Mouse (Mus musculus): ENCODE measurements around the gene Mob3a. TPM values are rescaled to one million over a fixed set of nuclear protein-coding genes. Genes with fewer than 3 reads are reported as not detected.

Gene Mob3a
- polyA plus RNA-seq, 1 experiment from 2014 or later, result 34.4 TPM

GRCm38 (mm10) chr10:80738657-80739056, 36.9 kb upstream of the Mob3a start:
- no peaks in the 10 kb centered on the region for H3K9me3 ChIP-seq (ENCODE audit: control insufficient read depth, low read length)
- no peak overlapping the region for H3K9ac ChIP-seq (ENCODE audit: low read depth, low read length)
- no peak overlapping the region for H3K4me2 ChIP-seq (replicated peaks; ENCODE audit: low read depth, low read length)
- H3K27ac ChIP-seq (ENCODE audit: low read depth, low read length), result no peak overlapping the region
- WGBS, result 82% methylated on average over 1 of the region's 1 CpGs
- no peak overlapping the region for H3K4me3 ChIP-seq (ENCODE audit: low read length)
- ATAC-seq (ENCODE audit: low FRiP score, low TSS enrichment), result no peak
- H3K36me3 ChIP-seq (ENCODE audit: control insufficient read depth, insufficient read depth, low read length), result peaks cover 6% of the 10 kb centered on the region
- peaks cover 21% of the 10 kb centered on the region for H3K4me1 ChIP-seq (ENCODE audit: control insufficient read depth, insufficient read depth, low read length)
- H3K27me3 ChIP-seq (ENCODE audit: control insufficient read depth, insufficient read depth, low read length), result no peaks in the 10 kb centered on the region

- Histone ChIP-seq H3K4me2 (replicated peaks; ENCODE audit: low read depth, low read length) (no peak overlapping the region), H3K4me3 (ENCODE audit: low read length) (no peak overlapping the region), H3K27ac (ENCODE audit: low read depth, low read length) (no peak overlapping the region), H3K27me3 (ENCODE audit: control insufficient read depth, insufficient read depth, low read length) (no peaks in the 10 kb centered on the region), H3K9me3 (ENCODE audit: control insufficient read depth, low read length) (no peaks in the 10 kb centered on the region), H3K4me1 (ENCODE audit: control insufficient read depth, insufficient read depth, low read length) (peaks cover 16% of the 10 kb centered on the region), H3K36me3 (ENCODE audit: control insufficient read depth, insufficient read depth, low read length) (peaks cover 21% of the 10 kb centered on the region), H3K9ac (ENCODE audit: low read depth, low read length) (no peak overlapping the region)
- ATAC-seq (ENCODE audit: low FRiP score, low TSS enrichment), result no peak
- WGBS, result 78% methylated on average over 5 of the region's 5 CpGs
These were observed 35.0 kb upstream of the Mob3a start for GRCm38 (mm10) chr10:80736731-80737130.

- 96% methylated on average over 6 of the region's 6 CpGs for WGBS
- peaks cover 60% of the 10 kb centered on the region for H3K36me3 ChIP-seq (ENCODE audit: control insufficient read depth, insufficient read depth, low read length)
These were observed 30.9 kb upstream of the Mob3a start for GRCm38 (mm10) chr10:80732611-80733101.

DNA sequence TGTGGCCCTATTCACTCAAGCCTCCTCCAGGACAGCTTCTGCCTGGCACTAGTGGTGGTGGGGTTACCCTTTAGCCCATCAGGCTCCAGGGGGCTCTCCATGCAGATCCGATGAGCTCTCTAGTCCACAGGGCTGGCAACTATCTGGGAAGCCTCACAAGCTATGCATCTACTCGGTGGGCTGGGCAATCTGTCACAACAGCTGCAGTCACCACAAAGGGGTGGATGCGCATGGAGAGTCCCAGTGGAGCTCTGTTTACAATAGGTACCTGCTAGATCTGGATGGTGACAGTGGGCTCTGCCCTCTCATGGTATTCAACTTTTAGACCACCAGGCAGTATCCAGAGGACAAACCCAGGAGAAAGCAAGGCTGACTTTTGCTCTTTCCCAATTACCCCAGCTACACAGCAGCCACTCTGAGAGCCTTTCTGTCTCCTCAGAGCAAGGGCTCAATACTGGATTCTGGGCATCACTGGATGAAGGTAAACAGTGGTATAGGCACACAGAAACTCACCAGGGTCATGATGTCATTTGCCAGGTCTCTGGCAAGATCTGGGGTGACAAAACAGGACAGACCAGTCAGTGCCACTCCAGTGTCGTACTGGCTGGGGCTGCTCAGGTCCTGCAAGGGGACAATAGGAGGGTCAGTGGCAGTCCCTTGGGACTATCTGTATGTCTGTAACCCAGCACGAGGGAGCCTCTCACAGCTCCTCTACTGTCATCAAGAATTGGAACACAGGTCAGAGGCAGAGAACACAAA, 25.8 kb upstream of the Mob3a start:
- no peak overlapping the region for H3K4me3 ChIP-seq (ENCODE audit: low read length)
- H3K4me2 ChIP-seq (replicated peaks; ENCODE audit: low read depth, low read length), result no peak overlapping the region
- H3K9me3 ChIP-seq (ENCODE audit: control insufficient read depth, low read length), result no peaks in the 10 kb centered on the region
- H3K36me3 ChIP-seq (ENCODE audit: control insufficient read depth, insufficient read depth, low read length), result peaks cover 92% of the 10 kb centered on the region
- H3K27me3 ChIP-seq (ENCODE audit: control insufficient read depth, insufficient read depth, low read length), result no peaks in the 10 kb centered on the region
- no peak overlapping the region for H3K27ac ChIP-seq (ENCODE audit: low read depth, low read length)
- WGBS, result 85% methylated on average over 5 of the region's 5 CpGs
- no peak overlapping the region for H3K9ac ChIP-seq (ENCODE audit: low read depth, low read length)
- no peak for ATAC-seq (ENCODE audit: low FRiP score, low TSS enrichment)
- no peaks in the 10 kb centered on the region for H3K4me1 ChIP-seq (ENCODE audit: control insufficient read depth, insufficient read depth, low read length)

More at GRCm38 (mm10) chr10:80732611-80733101, 30.9 kb upstream of the Mob3a start:
- Histone ChIP-seq H3K27me3 (ENCODE audit: control insufficient read depth, insufficient read depth, low read length) (no peaks in the 10 kb centered on the region), H3K9ac (ENCODE audit: low read depth, low read length) (no peak overlapping the region), H3K27ac (ENCODE audit: low read depth, low read length) (no peak overlapping the region), H3K9me3 (ENCODE audit: control insufficient read depth, low read length) (no peaks in the 10 kb centered on the region), H3K4me2 (replicated peaks; ENCODE audit: low read depth, low read length) (no peak overlapping the region), H3K4me1 (ENCODE audit: control insufficient read depth, insufficient read depth, low read length) (no peaks in the 10 kb centered on the region), H3K4me3 (ENCODE audit: low read length) (no peak overlapping the region)
- no peak for ATAC-seq (ENCODE audit: low FRiP score, low TSS enrichment)

- Histone ChIP-seq H3K27ac (ENCODE audit: low read depth, low read length) (no peak overlapping the region), H3K4me2 (replicated peaks; ENCODE audit: low read depth, low read length) (no peak overlapping the region), H3K9me3 (ENCODE audit: control insufficient read depth, low read length) (no peaks in the 10 kb centered on the region), H3K36me3 (ENCODE audit: control insufficient read depth, insufficient read depth, low read length) (peaks cover 97% of the 10 kb centered on the region), H3K4me3 (ENCODE audit: low read length) (no peak overlapping the region), H3K27me3 (ENCODE audit: control insufficient read depth, insufficient read depth, low read length) (no peaks in the 10 kb centered on the region), H3K9ac (ENCODE audit: low read depth, low read length) (no peak overlapping the region), H3K4me1 (ENCODE audit: control insufficient read depth, insufficient read depth, low read length) (no peaks in the 10 kb centered on the region)
- ATAC-seq (ENCODE audit: low FRiP score, low TSS enrichment), result no peak
- WGBS, result 95% methylated on average over 1 of the region's 1 CpGs
These were observed 15.5 kb upstream of the Mob3a start for GRCm38 (mm10) chr10:80717281-80717680.

DNA sequence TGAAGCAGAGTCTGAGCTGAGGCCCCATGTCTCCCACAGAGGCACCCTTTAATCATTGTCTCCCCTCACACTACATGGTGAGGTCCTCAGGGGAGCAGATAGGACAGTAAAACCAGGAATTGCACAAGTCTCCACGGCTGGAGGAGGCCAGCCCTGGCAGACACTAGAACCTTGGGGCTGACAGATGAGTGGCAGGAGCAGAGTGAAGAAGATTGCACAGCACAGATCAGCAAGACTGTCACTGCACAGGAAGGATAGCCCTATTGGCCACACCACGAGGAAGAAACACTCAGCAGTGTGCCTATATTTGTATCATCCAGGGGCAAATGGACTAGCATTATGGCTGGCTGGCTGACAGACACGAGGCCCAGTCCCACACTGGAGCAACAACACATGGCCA, 9.1 kb upstream of the Mob3a start:
- 87% methylated on average over 3 of the region's 3 CpGs for WGBS
- ATAC-seq (ENCODE audit: low FRiP score, low TSS enrichment), result no peak

DNA sequence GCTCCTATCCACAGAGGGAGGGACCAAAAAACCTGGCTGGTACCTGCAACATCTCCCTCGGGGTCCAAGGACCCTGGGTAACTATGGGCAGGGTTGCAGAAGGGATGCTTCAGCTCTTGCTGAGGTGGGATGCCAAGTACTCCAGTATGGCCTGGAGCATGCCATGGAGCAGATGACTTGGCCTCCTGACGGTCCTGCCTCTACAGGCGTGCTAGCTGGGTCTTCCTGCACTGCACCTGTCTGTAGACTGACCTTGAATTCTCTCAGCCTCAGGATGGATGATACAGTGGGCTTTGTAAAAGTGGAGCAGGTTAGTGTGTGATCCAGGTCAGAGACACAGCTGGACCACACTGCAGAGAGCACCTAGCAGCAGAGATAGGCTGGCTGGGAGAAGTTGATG, 3.7 kb upstream of the Mob3a start:
- no peak overlapping the region for H3K4me3 ChIP-seq (ENCODE audit: low read length)
- WGBS, result 83% methylated on average over 3 of the region's 3 CpGs
- H3K4me1 ChIP-seq (ENCODE audit: control insufficient read depth, insufficient read depth, low read length), result peaks cover 15% of the 10 kb centered on the region
- H3K9me3 ChIP-seq (ENCODE audit: control insufficient read depth, low read length), result no peaks in the 10 kb centered on the region
- no peak overlapping the region for H3K4me2 ChIP-seq (replicated peaks; ENCODE audit: low read depth, low read length)
- ATAC-seq (ENCODE audit: low FRiP score, low TSS enrichment), result no peak
- H3K27ac ChIP-seq (ENCODE audit: low read depth, low read length), result no peak overlapping the region
- H3K9ac ChIP-seq (ENCODE audit: low read depth, low read length), result no peak overlapping the region
- peaks cover 46% of the 10 kb centered on the region for H3K36me3 ChIP-seq (ENCODE audit: control insufficient read depth, insufficient read depth, low read length)
- no peaks in the 10 kb centered on the region for H3K27me3 ChIP-seq (ENCODE audit: control insufficient read depth, insufficient read depth, low read length)

More for the DNA sequence above, 9.1 kb upstream of the Mob3a start:
- Histone ChIP-seq H3K27me3 (ENCODE audit: control insufficient read depth, insufficient read depth, low read length) (no peaks in the 10 kb centered on the region), H3K36me3 (ENCODE audit: control insufficient read depth, insufficient read depth, low read length) (peaks cover 98% of the 10 kb centered on the region), H3K4me2 (replicated peaks; ENCODE audit: low read depth, low read length) (no peak overlapping the region), H3K4me1 (ENCODE audit: control insufficient read depth, insufficient read depth, low read length) (no peaks in the 10 kb centered on the region), H3K9me3 (ENCODE audit: control insufficient read depth, low read length) (no peaks in the 10 kb centered on the region), H3K27ac (ENCODE audit: low read depth, low read length) (no peak overlapping the region), H3K4me3 (ENCODE audit: low read length) (no peak overlapping the region), H3K9ac (ENCODE audit: low read depth, low read length) (no peak overlapping the region)

DNA sequence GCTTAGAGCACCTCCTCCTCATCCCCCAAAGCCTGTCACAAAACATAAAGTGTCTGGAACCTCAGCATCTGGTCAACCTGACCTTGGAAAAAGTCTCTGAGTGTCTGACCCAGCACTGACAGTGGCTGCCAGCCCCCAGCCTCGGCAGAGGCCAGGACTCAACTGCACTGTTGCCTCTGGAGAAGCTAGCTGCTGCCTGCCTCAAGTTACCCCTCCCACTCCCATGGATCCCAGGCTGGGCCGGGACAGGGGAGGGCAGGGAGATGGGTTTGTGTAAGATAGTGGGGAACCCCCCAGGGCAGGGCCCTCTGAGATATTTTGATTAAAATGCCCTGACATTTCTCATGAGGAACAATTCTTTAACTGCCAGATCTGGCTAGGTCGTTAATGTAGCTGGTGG, 3.3 kb upstream of the Mob3a start:
- Histone ChIP-seq H3K9ac (ENCODE audit: low read depth, low read length) (no peak overlapping the region), H3K27me3 (ENCODE audit: control insufficient read depth, insufficient read depth, low read length) (no peaks in the 10 kb centered on the region), H3K4me3 (ENCODE audit: low read length) (no peak overlapping the region), H3K4me1 (ENCODE audit: control insufficient read depth, insufficient read depth, low read length) (peaks cover 20% of the 10 kb centered on the region), H3K27ac (ENCODE audit: low read depth, low read length) (no peak overlapping the region), H3K9me3 (ENCODE audit: control insufficient read depth, low read length) (no peaks in the 10 kb centered on the region), H3K36me3 (ENCODE audit: control insufficient read depth, insufficient read depth, low read length) (peaks cover 42% of the 10 kb centered on the region), H3K4me2 (replicated peaks; ENCODE audit: low read depth, low read length) (no peak overlapping the region)
- 68% methylated on average over 3 of the region's 3 CpGs for WGBS
- no peak for ATAC-seq (ENCODE audit: low FRiP score, low TSS enrichment)

- H3K36me3 ChIP-seq (ENCODE audit: control insufficient read depth, insufficient read depth, low read length), result peaks cover 36% of the 10 kb centered on the region
- H3K4me1 ChIP-seq (ENCODE audit: control insufficient read depth, insufficient read depth, low read length), result peaks cover 21% of the 10 kb centered on the region
- no peaks in the 10 kb centered on the region for H3K9me3 ChIP-seq (ENCODE audit: control insufficient read depth, low read length)
- no peak for ATAC-seq (ENCODE audit: low FRiP score, low TSS enrichment)
- no peak overlapping the region for H3K27ac ChIP-seq (ENCODE audit: low read depth, low read length)
- no peak overlapping the region for H3K9ac ChIP-seq (ENCODE audit: low read depth, low read length)
- H3K4me3 ChIP-seq (ENCODE audit: low read length), result no peak overlapping the region
- no peak overlapping the region for H3K4me2 ChIP-seq (replicated peaks; ENCODE audit: low read depth, low read length)
- WGBS, result 85% methylated on average over 5 of the region's 5 CpGs
- H3K27me3 ChIP-seq (ENCODE audit: control insufficient read depth, insufficient read depth, low read length), result no peaks in the 10 kb centered on the region
These were observed 2.6 kb upstream of the Mob3a start for GRCm38 (mm10) chr10:80704418-80704817.

Data from kidney, embryonic 14.5 days (tissue).